Mouse (Mus musculus) ES-E14 (cell line): ENCODE measurements around the gene Cmtm3. TPM values are rescaled to one million over a fixed set of nuclear protein-coding genes. Genes with fewer than 3 reads are reported as not detected.

Source experiments
- DNase-seq: peaks from one replicate; pipeline ENCODE4 v3.0.0-alpha.2; 2013; ENCODE audit warnings: low read depth, low spot score
- H3K27ac ChIP-seq: 2 replicates; pipeline ENCODE4 v1.5.1; 2012; ENCODE audit warnings: low read depth, mild to moderate bottlenecking, low read length, moderate library complexity, mixed read lengths; ENCODE audit not compliant: poor library complexity, insufficient read depth, severe bottlenecking
- H3K36me3 ChIP-seq: 2 replicates; pipeline ENCODE4 v1.6.1; 2012; ENCODE audit warnings: mild to moderate bottlenecking, low read length, moderate library complexity, mixed read lengths; ENCODE audit not compliant: control insufficient read depth, poor library complexity, insufficient read depth, severe bottlenecking
- H3K4me1 ChIP-seq, 2 experiments: fragments of 150-350 bp in 1 of 2; sonication (generic) in 1 of 2; 2 replicates each; pipeline ENCODE4 v1.6.1; 2012; ENCODE audit warnings: low read length in 2 of 2, mild to moderate bottlenecking in 1 of 2, mixed read lengths in 1 of 2; ENCODE audit not compliant: control insufficient read depth in 2 of 2, insufficient read depth in 2 of 2, poor library complexity in 1 of 2
- H3K4me3 ChIP-seq, 2 experiments: fragments of 150-350 bp in 1 of 2; sonication (generic) in 1 of 2; 2 replicates each; pipeline ENCODE4 v1.5.1; 2012; ENCODE audit warnings: low read length in 2 of 2, low read depth in 1 of 2, mild to moderate bottlenecking in 1 of 2, mixed read lengths in 1 of 2; ENCODE audit not compliant: insufficient read depth in 1 of 2, poor library complexity in 1 of 2, severe bottlenecking in 1 of 2
- H3K9ac ChIP-seq: 2 replicates; pipeline ENCODE4 v1.6.1; 2012; ENCODE audit warnings: low read depth, mild to moderate bottlenecking, low read length, mixed read lengths; ENCODE audit not compliant: poor library complexity, insufficient read depth, severe bottlenecking
- H3K9me3 ChIP-seq: fragments of 150-350 bp; sonication (generic); 2 replicates; pipeline ENCODE4 v1.6.1; 2012; ENCODE audit warnings: low read depth, mild to moderate bottlenecking, low read length; ENCODE audit not compliant: control insufficient read depth, insufficient read depth
- CHD2 ChIP-seq: IDR thresholded peaks from 2 replicates; pipeline ENCODE4 v1.6.1; 2014; ENCODE audit warnings: mild to moderate bottlenecking, low read depth, low read length, inconsistent platforms
- HCFC1 ChIP-seq: IDR thresholded peaks from 2 replicates; pipeline ENCODE4 v1.6.1; 2012; ENCODE audit warnings: low read length, inconsistent platforms, borderline replicate concordance; ENCODE audit not compliant: insufficient read depth
- MAFK ChIP-seq: IDR thresholded peaks from 2 replicates; pipeline ENCODE4 v1.6.1; 2014; ENCODE audit warnings: mild to moderate bottlenecking, low read depth, low read length, inconsistent platforms; ENCODE audit not compliant: insufficient read depth
- ZC3H11A ChIP-seq: IDR thresholded peaks from 2 replicates; pipeline ENCODE4 v1.6.1; 2012; ENCODE audit warnings: low read depth, mild to moderate bottlenecking, inconsistent platforms, low read length, borderline replicate concordance
- ZNF384 ChIP-seq: IDR thresholded peaks from 2 replicates; pipeline ENCODE4 v1.6.1; 2012; ENCODE audit warnings: low read depth, low read length, inconsistent platforms
- in situ Hi-C, 2 experiments: fragments of 600-800 bp; cut with MboI; formaldehyde crosslinking; loops; one replicate each; pipeline ENCODE4 v1.15.1; 2025; ENCODE audit warnings: low sequenced_read_pairs in 2 of 2, inconsistent platforms in 1 of 2; ENCODE audit not compliant: unreplicated experiment in 2 of 2
- total RNA-seq: library from RNA; depleted of rRNA; stranded (reverse); fragments of 300-350 nt; gene quantifications from 2 replicates; pipeline ENCODE4 v1.2.3, GENCODE M21; 2012

Cmtm3 gene
- total RNA-seq, 1 experiment: 12.6 TPM

- TF ChIP-seq HCFC1: no peak
- H3K9ac ChIP-seq: no peak overlapping the region
- in situ Hi-C loops: no loop called here
- no peak overlapping the region for H3K27ac ChIP-seq
- peaks cover 2% of the 10 kb centered on the region; the same call in 1 of the 2 replicates for H3K36me3 ChIP-seq
- no peaks in the 10 kb centered on the region for H3K9me3 ChIP-seq
- H3K4me3 ChIP-seq: no peak overlapping the region
- H3K4me1 ChIP-seq: peaks cover 0 to 14% of the 10 kb centered on the region in 2 experiments; a peak in 2 of 4 replicates
- DNase-seq: no peak
These were observed 31.9 kb downstream of the Cmtm3 start for GRCm38 (mm10) chr8:104371121-104371520.

DNA sequence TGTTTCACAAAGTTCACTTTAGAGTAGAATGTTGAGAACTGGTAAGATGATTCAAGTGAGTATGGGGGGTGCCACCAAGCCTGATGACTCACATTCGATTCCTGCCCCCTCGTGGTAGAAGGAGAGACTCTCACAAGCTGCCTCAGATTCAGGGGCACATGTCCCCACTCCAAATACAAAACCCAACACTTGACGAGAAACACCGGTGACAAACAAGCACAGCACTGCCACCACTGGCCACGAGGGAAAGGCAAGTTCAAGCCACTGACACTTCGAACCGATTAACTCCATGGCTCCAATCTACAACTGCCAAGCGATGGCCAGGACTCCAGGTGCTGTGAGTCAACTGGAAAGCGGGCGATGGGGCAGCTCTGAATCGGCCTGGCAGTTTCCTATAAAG is 34.6 kb downstream of the Cmtm3 start:
- no peak overlapping the region for H3K27ac ChIP-seq
- DNase-seq: peak; percentile 21
- H3K4me3 ChIP-seq: peak overlapping the region; percentile 43 to 48; a peak in 3 of 4 replicates
- H3K9ac ChIP-seq: peak overlapping the region; percentile 44
- TF ChIP-seq MAFK (no peak), CHD2 (no peak), ZNF384 (no peak), HCFC1 (no peak), ZC3H11A (no peak)
- no peaks in the 10 kb centered on the region for H3K9me3 ChIP-seq
- in situ Hi-C loops: no loop called here
- H3K36me3 ChIP-seq: peaks cover 2% of the 10 kb centered on the region; the same call in 1 of the 2 replicates
- peaks cover 5 to 19% of the 10 kb centered on the region in 2 experiments for H3K4me1 ChIP-seq

DNA sequence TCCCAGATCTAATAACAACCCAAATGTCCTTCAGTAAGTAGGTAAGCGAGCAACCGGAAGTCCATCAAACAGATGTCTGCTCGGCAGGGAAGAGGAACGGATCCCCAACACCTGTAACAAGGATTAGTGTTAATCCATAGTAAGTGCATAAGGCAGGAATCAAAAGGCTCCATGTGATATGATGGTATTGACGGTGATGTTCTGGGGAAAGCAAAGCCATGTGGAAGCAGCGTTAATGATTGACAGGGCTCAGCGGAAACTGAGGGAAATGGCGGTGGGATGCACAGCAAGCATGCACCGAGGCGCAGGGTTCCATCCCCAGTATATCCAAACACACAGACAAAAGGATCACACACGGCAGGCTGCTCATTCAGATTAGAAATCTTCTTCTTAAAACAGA is 35.1 kb downstream of the Cmtm3 start:
- Histone ChIP-seq H3K27ac (no peak overlapping the region), H3K9ac (peak overlapping the region; percentile 44), H3K4me1 (peaks cover 5 to 19% of the 10 kb centered on the region in 2 experiments), H3K4me3 (peak overlapping the region; percentile 43 to 48; a peak in 2 of 4 replicates), H3K36me3 (peaks cover 2% of the 10 kb centered on the region; the same call in 1 of the 2 replicates), H3K9me3 (no peaks in the 10 kb centered on the region)
- in situ Hi-C loops: no loop called here
- TF ChIP-seq MAFK (no peak), HCFC1 (no peak), ZC3H11A (no peak), CHD2 (no peak), ZNF384 (no peak)
- no peak for DNase-seq

DNA sequence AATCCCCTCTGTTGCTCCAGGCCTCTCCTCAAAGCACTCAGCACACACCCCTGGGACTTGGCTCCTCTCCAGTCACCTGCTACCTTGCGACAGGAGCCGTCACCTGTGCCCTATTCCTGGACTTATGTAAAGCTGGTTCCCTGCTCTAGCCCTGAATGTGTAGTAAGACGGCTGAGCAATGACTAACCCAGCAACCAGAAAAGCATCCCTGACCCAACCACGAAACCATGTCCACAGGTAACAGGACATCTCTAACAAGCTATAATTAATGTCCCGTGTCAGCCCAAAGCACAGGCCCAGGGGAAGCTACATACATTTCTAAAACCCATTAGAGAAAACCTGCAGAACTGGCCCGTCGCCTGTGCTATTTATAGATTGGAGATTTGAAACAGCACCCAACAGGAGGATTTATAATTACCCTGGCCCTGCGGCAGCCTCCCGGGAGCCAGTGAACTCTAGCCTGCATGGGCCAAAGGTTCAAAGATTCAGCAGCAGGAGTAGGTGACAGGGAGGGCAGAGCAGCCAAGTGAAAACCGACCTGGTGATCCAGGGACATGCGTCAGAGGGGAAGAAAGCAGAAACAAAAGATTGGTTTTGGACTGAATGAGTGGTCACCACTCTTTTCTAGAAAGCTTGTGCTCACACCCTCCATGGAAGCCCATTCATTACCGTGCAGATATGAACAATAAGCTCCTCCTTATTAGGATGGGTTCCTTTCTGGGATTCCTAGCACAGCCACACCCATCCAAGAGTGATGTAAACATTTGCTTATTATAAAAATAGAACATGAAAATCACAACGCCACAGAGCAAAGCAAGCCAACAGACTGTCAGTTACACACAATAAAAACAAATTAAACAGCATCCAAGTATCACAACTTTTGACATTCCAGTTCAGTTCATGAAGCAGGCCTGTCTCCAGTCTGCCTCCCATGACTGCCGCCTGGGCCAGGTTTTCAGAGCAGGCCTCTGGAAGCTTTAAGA is 35.9 kb downstream of the Cmtm3 start:
- H3K9me3 ChIP-seq: no peaks in the 10 kb centered on the region
- H3K27ac ChIP-seq: no peak overlapping the region; the same call in 1 of the 2 replicates
- in situ Hi-C loops: no loop called here
- TF ChIP-seq ZC3H11A (no peak), CHD2 (no peak), HCFC1 (no peak), MAFK (no peak), ZNF384 (no peak)
- no peak for DNase-seq
- H3K4me3 ChIP-seq: no peak overlapping the region
- H3K36me3 ChIP-seq: peaks cover 2% of the 10 kb centered on the region; the same call in 1 of the 2 replicates
- no peak overlapping the region for H3K9ac ChIP-seq
- H3K4me1 ChIP-seq: peaks cover 5 to 19% of the 10 kb centered on the region in 2 experiments
